Mouse (Mus musculus) C2C12 (cell line): ENCODE measurements around the gene Inip. TPM values are rescaled to one million over a fixed set of nuclear protein-coding genes. Genes with fewer than 3 reads are reported as not detected.
A peak's percentile ranks its signal among the peaks of the same experiment; 100 is the strongest.

Source experiments
- H3K27me3 ChIP-seq: one replicate; pipeline ENCODE4 v1.6.1; 2011; ENCODE audit not compliant: control insufficient read depth, insufficient read depth, insufficient read length
- H3K36me3 ChIP-seq: one replicate; pipeline ENCODE4 v1.6.1; 2011; ENCODE audit not compliant: control insufficient read depth, insufficient read depth
- H3K4me3 ChIP-seq: one replicate; pipeline ENCODE4 v1.5.1; 2011; ENCODE audit warnings: mild to moderate bottlenecking, control low read depth; ENCODE audit not compliant: poor library complexity, insufficient read depth, severe bottlenecking
- H3K79me2 ChIP-seq: one replicate; pipeline ENCODE4 v1.6.1; 2011; ENCODE audit not compliant: control insufficient read depth, insufficient read depth
- H3K79me3 ChIP-seq: one replicate; pipeline ENCODE4 v1.6.1; 2011; ENCODE audit warnings: low read depth, control low read depth
- H3ac ChIP-seq: one replicate; pipeline ENCODE3; 2011; ENCODE audit warnings: low read depth; ENCODE audit not compliant: control insufficient read depth, insufficient read length
- CEBPB ChIP-seq: IDR thresholded peaks from one replicate; pipeline ENCODE4 v1.6.1; 2011; ENCODE audit warnings: low read depth, mild to moderate bottlenecking, control low read depth, moderate library complexity
- CTCF ChIP-seq: IDR thresholded peaks from one replicate; pipeline ENCODE4 v1.5.1; 2011; ENCODE audit not compliant: control insufficient read depth, insufficient read depth, insufficient read length
- FOSL1 ChIP-seq: IDR thresholded peaks from one replicate; pipeline ENCODE4 v1.8.0; 2011; ENCODE audit warnings: mild to moderate bottlenecking, low read length; ENCODE audit not compliant: poor library complexity, insufficient read depth, severe bottlenecking
- MAX ChIP-seq: IDR thresholded peaks from one replicate; pipeline ENCODE4 v1.6.1; 2011; ENCODE audit warnings: mild to moderate bottlenecking, control low read depth
- MYOD1 ChIP-seq: IDR thresholded peaks from one replicate; pipeline ENCODE4 v1.6.1; 2011; ENCODE audit warnings: low read depth; ENCODE audit not compliant: control insufficient read depth, insufficient read length
- MYOG ChIP-seq: IDR thresholded peaks from one replicate; pipeline ENCODE4 v1.6.1; 2011; ENCODE audit not compliant: control insufficient read depth, insufficient read length; ENCODE audit errors: extremely low read depth
- USF1 ChIP-seq: IDR thresholded peaks from one replicate; pipeline ENCODE4 v1.6.1; 2011; ENCODE audit warnings: low read depth, mild to moderate bottlenecking, control low read depth, moderate library complexity
- polyA plus RNA-seq: library from polyadenylated mRNA; unstranded; fragments of >200 nt; fragmentation: generic; extraction: Trizol; gene quantifications from one replicate; pipeline ENCODE4 v1.2.1, GENCODE M21; 2012; ENCODE audit warnings: missing spikeins

Gene Inip
- polyA plus RNA-seq, 1 experiment: 12.9 TPM

GRCm38 (mm10) chr4:59764950-59765349 is 36.4 kb downstream of the Inip start:
- Histone ChIP-seq H3ac (no peak overlapping the region), H3K36me3 (peaks cover 10% of the 10 kb centered on the region), H3K79me2 (no peaks in the 10 kb centered on the region), H3K79me3 (no peaks in the 10 kb centered on the region), H3K27me3 (no peaks in the 10 kb centered on the region), H3K4me3 (no peak overlapping the region)
- TF ChIP-seq USF1: no peak
- TF ChIP-seq MAX: no peak
- TF ChIP-seq MYOD1: no peak
- TF ChIP-seq CTCF: no peak
- TF ChIP-seq MYOG: no peak
- no peak for TF ChIP-seq FOSL1
- TF ChIP-seq CEBPB: no peak

DNA sequence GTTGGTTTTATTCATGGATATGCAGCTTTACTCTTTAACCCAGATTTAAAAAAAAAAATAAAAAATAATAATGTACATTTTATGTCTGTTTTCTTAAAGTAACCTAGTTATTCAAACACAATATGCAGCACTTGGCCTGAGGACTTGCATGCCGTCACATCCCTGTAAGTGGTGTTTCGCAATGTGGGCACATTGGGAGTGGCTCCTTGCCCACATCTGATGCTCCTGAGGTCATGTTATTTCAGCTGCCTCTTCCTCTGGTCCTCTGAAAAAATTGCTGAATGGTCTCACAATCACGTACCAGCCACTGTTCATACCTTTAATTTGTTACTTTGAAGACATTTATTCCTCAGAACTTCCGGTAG is 40.0 kb downstream of the Inip start:
- H3ac ChIP-seq: no peak overlapping the region
- TF ChIP-seq MAX (no peak), CEBPB (peak; percentile 99), FOSL1 (no peak), MYOD1 (peak; percentile 93)
- no peak overlapping the region for H3K4me3 ChIP-seq
- H3K27me3 ChIP-seq: no peaks in the 10 kb centered on the region
- H3K79me3 ChIP-seq: no peaks in the 10 kb centered on the region
- H3K79me2 ChIP-seq: no peaks in the 10 kb centered on the region
- no peaks in the 10 kb centered on the region for H3K36me3 ChIP-seq

DNA sequence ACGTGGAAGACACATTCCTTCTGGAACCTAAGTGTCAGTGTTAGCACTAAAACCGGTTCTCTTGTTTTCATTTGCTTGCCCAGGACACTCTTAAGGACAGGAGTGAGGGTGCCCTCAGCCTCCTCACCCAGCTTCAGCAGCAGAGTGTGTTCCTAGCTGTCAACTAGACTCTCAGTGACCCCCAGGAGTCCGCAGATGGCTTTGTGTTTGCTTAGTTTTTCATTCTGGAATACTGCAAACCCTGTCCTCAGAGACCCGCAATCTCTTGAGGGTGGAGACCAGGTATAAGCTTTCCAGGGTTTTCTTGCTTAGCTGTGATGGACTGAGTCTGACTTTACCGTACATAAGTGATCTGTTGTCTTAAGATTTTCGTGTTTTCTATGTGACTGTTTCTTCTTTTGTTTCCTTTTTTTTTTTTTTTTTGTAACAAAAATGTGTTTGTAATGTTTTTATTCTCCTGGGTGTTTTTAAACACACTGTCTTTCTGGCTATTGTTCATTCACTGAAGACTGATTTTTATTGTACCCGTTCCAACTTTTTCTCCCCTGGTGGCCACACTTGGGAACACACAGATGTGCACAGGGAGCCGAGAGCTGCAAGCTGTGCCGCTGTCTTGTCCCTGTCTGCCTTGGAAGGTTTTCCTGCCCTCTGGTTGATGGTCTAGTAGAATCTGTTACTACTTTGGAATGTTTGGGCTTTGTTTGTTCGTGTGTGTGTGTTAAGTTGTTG is 40.6 kb downstream of the Inip start:
- H3K27me3 ChIP-seq: no peaks in the 10 kb centered on the region
- H3K79me3 ChIP-seq: no peaks in the 10 kb centered on the region
- H3K4me3 ChIP-seq: no peak overlapping the region
- H3K79me2 ChIP-seq: no peaks in the 10 kb centered on the region
- no peak overlapping the region for H3ac ChIP-seq
- TF ChIP-seq MAX (no peak), CTCF (peak; percentile 29), CEBPB (no peak), MYOG (no peak)
- no peaks in the 10 kb centered on the region for H3K36me3 ChIP-seq

DNA sequence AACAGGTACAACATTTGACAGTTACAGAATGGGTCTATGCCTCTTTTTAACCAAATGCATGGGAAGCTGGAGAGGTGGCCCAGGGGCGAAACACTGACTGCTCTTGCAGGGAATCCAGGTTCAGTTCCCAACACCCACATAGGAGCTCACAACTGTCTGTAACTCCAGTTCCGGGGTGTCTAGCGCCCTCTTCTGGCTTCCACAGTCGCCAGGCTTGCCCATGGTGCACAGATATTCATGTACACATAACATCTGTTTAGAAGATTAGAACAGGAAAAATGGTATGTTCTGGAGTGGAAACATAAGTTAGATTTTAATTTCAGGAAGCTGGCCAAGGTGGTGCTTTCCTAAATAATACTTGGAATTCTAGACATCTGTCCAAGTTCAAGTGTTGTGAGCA is 41.4 kb downstream of the Inip start:
- Histone ChIP-seq H3ac (no peak overlapping the region), H3K79me3 (no peaks in the 10 kb centered on the region), H3K79me2 (no peaks in the 10 kb centered on the region), H3K27me3 (no peaks in the 10 kb centered on the region), H3K36me3 (no peaks in the 10 kb centered on the region), H3K4me3 (no peak overlapping the region)
- TF ChIP-seq MYOD1: no peak
- no peak for TF ChIP-seq CTCF
- no peak for TF ChIP-seq CEBPB
- TF ChIP-seq FOSL1: no peak
- TF ChIP-seq MYOG: no peak
- TF ChIP-seq USF1: no peak
- no peak for TF ChIP-seq MAX

DNA sequence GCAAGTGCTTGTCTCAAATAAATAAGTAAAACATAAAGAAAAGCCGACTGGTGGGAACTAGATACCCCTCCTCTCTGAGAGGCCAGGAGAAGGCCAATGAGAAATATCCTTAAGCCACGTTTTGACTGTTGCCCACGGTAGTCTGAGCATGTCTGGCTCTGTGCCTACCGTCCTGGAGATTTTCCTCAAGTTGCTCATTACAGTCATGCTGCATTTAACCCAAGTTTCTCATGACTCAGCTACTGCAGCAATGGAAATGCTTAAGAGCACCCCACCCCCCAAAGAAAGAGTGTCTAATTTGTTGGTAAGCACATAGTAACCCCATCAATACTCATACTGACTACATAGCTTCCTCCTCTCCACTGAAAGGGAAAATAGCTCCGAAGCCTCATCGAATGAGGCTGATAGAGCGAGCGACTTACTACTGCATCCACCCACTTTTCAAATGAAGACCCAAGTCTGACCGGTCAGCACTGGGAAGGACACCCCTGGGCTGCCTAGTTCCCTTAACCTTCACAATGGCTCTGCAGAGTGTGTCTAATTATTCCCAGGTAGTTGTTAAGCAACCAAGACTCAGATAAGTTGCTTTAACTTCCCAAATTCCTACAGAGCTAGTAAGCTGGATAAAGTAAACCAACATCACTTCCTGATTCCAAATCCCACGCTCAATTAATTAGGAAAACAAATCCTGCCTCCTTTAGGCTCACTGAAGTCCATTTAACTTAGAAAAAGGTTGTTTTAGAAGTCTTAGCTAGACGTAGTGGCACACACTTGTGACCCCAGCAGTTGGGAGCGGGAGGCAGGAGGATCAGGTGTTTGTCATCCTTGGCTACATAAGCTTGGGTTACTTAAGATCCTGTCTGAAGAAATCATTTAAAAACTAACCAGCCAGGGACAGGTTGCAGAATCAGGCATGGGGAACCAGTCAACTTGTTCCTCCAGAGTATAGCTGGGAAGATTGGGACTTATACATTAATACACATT is 43.6 kb downstream of the Inip start:
- Histone ChIP-seq H3ac (no peak overlapping the region), H3K36me3 (no peaks in the 10 kb centered on the region), H3K79me3 (no peaks in the 10 kb centered on the region), H3K79me2 (no peaks in the 10 kb centered on the region), H3K4me3 (no peak overlapping the region), H3K27me3 (no peaks in the 10 kb centered on the region)
- no peak for TF ChIP-seq MYOG
- TF ChIP-seq CTCF: no peak
- TF ChIP-seq FOSL1: no peak
- no peak for TF ChIP-seq CEBPB
- no peak for TF ChIP-seq USF1
- no peak for TF ChIP-seq MAX
- TF ChIP-seq MYOD1: no peak
